Mouse (Mus musculus) cerebellum, adult 9-11 months (tissue): ENCODE data around the gene E4f1.

Source experiments
- DNase-seq: peaks from one replicate; pipeline ENCODE4 v3.0.0; 2022

Gene E4f1

DNA sequence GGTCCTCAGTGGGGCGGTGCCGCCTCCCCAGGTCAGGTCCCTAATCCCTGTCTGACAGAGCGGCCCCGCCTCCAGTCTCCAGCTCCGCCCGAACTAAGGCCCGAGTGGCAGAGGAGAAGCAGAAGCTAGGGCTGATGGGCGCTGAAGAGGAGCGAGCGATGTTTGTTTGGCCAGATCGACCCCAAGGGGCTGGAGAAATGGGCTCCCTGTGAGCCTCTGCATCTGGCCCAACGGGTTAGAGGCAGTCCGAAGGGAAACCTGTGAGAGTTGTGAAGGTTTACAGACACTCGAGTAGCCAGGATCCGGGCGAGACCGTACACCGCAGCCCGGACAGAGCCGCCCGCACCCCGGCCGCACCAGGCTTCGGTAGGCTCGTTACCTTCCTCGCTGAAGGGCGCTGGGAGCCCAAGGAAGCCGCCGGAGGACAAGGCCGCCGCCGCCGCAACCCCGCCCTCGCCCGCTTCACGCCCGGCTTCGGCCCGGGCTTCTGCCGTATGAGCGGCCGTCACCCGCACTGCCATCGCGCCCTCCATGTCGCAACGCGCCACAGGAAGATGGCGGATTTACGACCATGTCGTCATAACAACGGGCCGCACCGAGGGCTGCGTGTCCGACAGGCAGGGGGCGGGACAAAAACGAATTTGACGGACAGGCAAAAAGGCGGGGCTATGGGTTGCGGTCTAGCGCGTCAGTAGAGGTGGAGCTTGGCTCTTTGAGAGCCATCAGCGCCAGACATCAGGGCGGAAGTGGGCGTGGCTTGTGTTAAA lies 15.2 kb downstream of the E4f1 start:
- DNase-seq = peak; percentile 99

DNA sequence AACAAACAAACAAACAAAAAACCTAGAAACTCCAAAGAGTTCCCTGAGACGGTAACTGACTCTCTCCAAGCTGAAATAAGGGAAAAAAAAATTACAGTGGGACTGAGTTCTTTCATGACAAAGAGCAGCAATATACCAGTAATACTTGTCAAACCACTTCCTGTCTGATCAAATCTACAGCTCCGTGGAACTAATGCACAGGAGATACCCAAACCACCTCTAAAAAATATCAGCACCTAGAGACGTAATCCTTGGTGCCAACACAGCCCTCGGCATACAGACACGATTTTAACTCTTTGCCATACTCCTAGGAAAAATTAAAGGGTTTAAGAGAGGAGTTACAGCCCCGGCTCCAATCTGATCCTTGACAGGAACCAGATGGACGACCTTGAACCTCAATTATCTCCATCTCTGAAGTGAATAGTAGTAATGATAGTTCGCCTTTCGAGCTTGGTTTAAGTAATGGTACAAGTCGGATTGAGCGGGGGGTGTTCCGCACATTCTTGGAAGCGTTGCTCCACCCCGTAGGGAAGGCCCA lies 15.8 kb downstream of the E4f1 start:
- no peak for DNase-seq

DNA sequence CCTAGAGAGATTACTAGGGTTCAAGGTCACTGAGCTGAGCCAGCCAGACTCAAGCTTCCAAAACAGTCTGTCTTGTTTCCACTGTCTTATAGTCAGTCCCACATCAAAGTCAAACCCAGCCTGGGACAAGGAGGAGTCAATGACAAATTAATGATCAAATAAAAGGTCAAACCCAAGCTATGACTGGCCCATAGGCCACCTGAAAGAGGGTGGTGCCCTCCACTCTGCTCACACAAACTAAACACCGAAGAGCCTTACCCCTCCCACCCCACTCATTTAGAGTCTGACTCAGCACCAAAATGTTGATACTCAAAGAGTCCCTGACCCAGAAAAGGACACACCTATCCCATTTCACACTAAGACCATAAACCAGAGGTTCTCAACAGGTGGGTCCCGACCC lies 16.7 kb downstream of the E4f1 start:
- no peak for DNase-seq

DNA sequence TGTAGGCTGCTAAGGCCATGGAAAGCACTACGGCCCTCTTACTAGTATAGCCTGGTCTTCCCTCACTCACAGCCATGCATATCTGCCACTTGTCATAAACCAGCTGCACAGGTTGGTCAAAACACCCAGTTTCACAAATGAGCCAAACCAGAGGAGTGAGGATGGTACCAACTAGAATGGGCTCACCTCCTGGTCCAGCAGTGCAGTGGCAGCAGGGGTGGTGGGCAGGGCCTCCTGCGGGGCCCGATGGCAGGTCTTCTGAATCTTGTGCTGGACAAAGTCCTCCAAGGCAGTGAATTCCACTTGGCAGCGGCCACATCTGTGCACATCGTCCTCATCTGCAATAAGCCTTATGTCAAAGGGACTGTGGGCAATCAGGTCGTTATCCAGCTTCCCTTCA lies 18.9 kb downstream of the E4f1 start:
- DNase-seq = no peak

DNA sequence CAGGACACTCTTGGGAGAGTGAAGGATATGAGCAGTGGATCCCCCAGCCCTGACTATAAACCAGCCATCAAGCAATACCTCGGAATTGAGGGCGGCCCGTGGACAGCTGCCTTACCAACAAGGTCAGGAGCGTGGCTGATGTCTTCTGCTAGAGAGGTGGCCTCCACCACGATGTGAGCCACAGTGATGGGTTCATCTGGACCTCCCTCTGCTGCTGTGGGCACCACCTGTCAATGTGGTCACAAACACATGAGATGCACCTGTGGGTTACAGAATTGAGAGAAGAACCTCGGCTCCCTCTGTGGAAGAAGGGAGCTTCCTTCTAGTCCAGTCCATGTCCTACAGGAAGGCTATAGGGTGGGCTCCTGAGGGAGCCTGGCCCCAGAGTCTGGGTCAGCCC lies 20.6 kb downstream of the E4f1 start:
- DNase-seq = no peak

DNA sequence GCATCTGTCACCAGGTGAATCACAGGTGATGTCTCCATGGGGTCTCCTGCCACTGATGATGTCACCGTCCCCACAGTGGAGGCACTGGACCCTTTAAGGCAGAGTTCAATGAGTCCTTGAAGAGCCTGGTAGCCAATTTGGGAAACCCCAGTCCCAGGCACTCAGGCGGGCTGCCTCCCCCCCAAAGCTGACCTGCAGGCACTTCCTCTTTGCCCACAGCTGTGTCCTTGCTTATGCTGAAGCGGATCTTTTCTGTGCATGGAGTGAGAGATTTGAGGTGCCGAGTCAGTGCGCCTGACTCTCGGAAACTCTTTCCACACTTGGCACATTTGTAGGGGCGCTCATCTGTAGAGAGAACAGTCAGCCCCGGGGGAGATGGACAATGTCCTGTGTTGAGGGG lies 23.5 kb downstream of the E4f1 start:
- DNase-seq = no peak

DNA sequence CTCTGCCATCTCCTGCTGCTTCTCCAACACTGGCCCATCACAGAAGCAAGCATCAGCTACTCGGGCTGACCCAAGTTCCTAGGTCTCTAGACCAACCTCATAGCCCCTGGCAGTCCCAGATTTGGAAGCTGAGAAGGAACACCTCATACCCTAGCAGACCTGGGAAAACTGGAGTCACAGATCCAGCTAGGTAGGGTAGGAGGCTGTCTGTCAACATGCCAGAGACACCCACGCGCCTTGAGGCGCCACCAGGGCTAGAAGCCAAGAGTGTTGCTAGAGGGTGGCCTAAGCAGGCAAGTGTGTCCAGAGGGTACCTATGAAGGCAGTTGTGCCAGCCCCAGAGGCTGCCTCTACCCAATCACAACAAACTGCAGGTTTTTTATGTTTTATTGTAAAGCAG lies 26.7 kb downstream of the E4f1 start:
- peak; percentile 85 for DNase-seq

DNA sequence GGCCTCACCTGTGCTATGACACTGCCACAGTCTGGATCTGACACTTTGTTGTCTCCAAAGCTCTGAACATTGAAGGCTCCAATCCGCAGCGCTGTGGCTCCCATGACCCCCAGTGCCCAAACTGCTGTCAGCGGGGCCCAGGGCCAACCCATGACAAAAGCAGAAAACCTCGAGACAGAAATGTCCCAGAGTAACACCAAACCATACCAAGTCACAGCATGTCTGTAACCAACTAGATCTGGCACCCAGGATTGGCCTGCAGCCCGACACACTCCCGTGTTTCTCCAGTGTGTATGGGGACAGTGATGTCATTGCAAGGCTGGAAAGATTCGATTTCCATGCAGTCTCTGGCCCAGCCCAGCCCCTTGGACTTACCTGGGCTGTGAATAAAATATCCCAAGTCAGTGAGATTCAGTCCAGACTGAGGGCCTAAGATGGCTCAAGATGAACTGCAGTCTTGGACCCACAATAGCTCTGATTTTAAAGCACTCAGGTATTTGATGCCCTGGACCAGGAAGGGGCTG lies 27.4 kb downstream of the E4f1 start, which contains the start of gene Dnase1l2:
Dnase1l2 (minus strand) TSS at position 474 of the 524 bp plus-strand sequence.
- peak; percentile 67 for DNase-seq

DNA sequence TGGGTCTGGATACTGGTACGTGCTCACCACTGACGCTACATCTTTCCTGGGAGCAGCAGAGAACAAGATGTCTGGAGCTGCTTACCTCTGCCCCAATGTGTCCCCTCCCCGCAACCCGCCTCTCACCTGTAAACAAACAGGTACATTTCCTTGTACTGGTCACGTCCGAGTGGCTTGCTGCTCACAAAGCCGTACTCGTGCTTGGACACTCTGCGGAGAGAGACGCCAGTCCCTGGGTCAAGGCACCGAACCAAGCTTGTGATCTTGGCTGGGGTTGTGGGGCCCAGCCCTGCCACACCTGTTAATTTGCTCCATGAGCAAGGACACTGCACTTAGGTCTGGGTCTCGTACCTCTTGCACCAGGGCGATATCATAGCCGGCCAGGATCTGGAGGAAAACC lies 28.0 kb downstream of the E4f1 start:
- DNase-seq = no peak

DNA sequence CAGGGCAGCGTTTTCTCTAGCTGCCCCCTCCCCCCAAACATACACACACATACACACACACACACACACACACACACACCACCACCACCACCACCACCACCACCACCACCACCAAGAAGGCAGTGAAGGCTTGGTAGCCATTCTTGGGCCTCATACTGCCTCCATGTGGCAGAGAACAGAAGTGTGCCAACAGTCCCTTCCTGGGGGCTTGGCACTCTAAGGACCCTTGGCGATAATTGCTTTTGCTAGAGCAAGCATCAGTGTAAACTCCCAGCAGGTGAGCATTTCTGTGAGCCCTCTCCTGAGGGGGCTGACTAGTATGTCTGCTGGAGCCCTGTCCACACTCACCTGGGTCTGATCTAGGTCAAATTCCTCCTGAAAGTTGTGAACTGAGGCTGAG lies 29.0 kb downstream of the E4f1 start:
- no peak for DNase-seq

DNA sequence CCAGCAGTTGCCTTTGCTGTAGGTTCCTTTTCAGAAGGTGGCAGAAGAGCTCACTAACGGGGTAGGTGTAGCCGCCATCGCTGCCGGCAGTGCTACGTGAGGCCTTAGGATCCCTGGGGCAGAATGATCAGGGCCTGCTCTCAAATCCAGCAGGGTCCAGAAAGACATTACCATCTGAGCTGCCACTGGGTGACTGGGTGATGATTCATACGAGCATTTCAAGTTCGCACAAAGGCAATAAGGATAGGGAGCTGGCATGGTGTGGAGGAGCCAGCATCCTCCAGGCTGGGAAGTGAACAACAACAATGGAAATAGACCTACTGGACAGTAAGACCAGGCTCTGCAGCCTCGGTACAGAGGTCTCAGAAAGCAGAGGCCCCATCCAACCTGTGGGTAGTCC lies 29.7 kb downstream of the E4f1 start:
- no peak for DNase-seq

DNA sequence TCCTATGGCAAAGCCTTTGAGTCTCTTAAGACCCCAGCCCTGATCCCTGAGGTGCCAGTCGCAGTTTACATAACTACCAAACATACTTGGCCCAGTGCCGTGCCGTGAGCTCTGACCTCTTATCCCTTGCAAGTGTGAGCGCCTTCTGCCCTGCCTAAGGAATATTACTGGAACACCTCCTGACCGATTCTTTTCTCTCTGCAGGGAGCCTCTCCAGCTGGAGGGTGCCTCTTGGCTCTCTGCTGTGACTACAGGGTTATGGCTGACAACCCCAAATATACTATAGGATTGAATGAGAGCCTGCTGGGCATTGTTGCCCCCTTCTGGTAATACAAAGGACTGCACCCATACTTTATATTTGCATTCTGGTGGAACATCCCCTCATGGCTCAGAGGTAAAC lies 33.1 kb downstream of the E4f1 start:
- peak; percentile 74 for DNase-seq

DNA sequence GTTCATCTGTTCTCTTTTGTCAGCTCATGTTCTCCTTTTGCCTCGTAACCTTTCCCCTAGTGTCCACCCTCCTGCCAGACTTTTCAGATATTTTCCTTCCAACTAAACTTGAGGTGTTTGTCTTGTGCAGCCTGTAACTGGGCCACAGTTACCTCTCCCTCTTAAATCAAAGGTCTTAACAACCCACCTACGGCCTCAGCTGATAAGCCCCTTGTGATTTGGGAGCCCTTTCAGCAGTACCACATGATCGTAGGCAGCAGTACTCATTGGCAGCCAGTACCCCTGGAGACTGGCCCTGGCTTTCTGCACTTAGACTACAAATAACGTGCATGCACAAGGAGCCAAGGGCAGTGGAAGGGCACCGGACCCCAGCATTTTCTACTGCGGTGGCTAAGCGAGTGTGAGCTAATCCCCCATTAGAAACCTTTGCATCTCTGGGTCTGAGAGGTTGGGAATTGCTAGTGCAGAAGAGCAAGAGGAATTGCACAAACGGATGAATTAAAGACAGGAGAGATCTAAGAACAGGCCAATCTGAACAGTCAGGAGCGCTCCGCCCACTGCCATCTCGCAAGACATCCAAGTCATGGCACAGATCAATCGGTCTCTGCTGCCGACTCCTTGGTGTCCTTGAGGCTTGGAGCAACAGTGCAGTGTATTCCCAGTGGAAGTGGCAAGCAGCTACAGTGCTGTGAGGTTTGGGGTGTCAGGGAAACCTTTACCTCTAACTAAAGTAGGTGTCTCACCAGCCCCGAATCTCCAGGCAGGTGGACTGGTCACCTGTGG lies 40.7 kb downstream of the E4f1 start:
- no peak for DNase-seq

DNA sequence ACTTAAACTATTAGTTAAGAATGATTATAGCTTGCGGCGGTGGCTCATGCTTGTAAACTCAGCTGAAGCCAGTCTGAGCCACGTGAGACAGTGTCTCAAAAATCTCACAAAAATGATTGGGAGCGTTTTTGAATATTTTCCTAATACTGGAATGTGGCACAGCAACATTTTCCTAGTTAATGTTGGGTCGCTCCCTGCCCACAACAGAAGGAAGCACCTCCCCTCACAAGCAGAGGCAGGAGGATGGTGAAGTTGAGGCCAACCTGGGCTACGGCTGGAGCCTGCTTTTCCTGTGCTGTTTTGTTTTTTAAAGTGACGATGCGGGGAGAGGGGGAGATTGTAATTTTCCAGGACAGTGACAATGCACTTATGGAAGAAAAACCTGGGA lies 42.9 kb downstream of the E4f1 start:
- DNase-seq = no peak

DNA sequence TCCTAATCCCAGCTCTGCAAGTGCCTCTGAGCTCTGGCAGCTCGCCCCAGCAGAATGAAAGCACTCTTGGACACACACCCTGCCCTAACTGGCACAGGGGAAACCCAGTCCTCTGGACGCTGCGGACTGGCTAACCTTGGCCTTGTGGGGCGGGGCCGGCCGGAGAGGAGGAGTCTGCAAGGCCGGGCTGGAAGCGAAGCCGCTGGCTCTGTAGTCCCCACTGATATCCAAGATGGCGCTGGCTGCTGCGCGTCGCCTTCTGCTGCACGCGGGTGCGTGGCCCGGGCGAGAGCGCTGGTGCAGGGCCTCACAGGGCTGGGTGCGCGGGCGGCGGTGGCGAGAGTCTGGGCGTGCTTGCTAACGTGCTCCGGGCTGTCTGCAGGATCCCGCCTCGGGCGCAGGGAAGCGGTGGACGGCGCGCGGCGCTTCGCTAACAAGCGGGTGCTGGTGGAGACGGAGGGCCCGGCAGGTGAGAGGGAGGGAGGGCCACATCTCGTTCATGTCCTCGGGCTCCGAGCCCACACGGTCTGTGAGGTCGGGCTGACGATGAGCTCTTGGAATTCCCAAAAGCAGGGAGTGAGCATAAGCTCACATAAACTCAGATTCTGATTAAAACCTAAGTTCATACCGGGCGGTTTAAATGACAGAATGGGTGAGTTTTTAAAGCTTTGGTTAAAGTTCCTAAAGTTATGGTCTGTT lies 43.5 kb downstream of the E4f1 start, which contains the start of gene Eci1:
Eci1 (plus strand) TSS at position 171 of the 699 bp plus-strand sequence.
- DNase-seq = peak; percentile 99

DNA sequence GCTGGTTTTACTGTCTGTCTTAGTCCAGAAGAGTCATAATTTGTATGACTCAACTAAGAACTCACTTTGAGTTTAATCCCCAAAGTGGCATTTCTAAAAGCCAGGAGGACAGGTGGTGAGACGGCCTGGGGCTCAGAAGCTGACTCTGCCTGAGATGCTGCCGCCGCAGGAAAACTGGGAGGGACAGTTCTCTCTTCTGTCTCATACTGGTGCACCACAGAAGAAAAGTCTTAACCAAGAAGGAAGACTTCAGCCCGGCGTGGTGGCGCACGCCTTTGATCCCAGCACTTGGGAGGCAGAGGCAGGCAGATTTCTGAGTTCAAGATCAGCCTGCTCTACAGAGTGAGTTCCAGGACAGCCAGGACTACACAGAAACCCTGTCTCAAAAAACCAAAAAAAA lies 44.2 kb downstream of the E4f1 start:
- no peak for DNase-seq

DNA sequence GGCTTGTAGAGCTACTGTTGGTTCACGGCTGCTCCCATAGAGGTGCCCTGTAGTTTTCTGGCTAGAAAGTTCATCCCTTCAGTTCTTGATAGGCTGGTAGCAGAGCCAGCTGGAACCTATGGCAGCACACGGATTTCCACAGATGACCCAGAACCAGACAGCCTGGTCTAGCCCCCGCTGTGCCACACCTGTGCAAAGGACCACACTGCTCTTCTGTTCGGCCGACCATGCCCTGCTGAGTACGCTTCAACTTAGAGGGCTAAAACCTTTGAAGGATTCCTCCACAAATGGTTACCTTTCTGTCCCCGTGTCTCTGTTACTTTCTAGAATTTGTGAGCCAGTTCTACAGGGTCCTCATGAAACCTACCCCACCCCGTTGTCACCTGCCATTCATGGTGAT lies 44.8 kb downstream of the E4f1 start:
- DNase-seq = peak; percentile 67

DNA sequence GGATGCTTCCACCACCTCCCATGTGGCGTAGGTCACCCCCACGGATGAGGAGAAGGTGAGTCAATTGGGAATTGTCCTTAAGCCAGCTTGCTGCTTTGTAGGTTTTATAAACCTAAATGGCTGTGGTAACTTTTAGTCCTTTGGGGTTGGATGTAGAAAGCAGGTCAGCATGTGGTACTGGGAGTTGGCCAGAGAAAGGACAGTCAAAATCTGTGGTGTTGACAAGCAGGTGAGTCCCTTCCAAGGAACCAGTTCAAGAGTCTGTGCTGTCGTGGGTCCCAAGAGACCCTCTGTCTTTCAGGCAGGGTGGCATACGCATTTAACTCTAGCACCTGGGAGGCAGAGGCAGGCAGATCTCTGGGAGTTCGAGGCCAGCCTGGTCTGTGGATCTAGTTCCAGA lies 45.6 kb downstream of the E4f1 start:
- DNase-seq = peak; percentile 57

DNA sequence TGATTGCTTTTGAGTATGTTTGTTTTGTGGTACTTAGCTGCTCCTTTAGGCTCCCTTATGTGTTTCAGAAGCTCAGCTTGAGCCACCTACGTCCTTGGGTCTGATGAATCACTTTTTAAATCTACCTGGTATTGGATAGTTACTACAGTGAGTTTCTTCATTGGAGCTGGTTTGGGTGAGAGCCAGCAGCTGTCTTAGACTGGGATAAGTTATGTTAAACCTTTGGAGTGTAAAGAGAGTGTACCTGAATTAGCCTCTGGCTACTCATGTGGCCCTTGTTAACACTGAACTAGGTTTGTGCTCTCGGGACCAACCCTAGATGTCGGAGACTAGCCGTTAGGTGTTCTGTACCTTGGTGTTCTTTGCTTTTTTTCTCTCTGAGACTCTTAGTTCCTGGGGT lies 47.0 kb downstream of the E4f1 start:
- no peak for DNase-seq

DNA sequence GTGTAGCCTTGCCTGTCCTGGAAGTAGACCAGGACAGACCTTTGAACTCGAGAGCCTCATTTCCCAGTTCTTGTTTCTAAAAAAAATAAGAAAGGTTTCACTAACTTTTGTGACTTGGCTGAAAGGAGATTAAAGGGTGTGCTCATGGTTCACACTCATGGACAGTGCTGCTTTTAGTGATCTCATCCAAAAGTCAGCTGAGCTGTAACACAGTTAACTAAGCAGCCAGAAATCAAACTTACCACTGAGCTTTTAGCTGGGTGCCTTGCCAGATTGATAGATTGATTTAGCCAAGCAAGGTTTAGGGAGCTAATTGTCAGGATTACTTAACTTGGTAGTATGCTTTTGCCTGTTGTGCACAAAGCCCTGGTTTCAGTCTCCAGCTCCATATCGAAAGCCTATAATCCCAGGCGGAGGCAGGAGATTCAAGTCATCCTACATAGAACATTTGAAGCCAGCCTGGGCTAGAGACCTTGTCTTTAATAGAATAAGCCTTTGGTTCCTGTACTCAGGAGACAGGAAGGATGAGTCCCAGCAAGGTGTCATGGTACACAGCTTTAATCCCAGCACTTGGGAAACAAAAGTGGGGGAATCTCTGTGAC lies 54.0 kb downstream of the E4f1 start:
- no peak for DNase-seq

DNA sequence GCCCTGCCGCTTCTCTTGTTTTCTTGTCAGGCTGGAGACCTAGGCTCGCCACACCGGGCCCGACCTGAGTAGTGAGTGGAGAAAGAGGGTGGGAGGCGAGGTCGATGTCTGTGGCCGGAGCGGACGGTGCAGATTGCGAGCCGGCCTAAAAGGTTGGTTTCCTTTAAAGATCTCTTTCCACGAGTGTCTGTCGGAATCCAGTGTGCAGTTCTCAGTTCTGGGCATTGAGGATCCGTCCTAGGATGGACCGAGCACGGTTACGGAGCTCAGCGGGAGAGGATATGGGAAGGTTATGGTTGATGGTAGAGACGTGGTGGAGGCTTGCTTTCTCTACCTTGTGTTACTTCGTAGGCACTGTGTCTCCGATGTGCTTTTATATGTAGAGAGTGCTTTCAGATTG lies 55.1 kb downstream of the E4f1 start:
- no peak for DNase-seq

DNA sequence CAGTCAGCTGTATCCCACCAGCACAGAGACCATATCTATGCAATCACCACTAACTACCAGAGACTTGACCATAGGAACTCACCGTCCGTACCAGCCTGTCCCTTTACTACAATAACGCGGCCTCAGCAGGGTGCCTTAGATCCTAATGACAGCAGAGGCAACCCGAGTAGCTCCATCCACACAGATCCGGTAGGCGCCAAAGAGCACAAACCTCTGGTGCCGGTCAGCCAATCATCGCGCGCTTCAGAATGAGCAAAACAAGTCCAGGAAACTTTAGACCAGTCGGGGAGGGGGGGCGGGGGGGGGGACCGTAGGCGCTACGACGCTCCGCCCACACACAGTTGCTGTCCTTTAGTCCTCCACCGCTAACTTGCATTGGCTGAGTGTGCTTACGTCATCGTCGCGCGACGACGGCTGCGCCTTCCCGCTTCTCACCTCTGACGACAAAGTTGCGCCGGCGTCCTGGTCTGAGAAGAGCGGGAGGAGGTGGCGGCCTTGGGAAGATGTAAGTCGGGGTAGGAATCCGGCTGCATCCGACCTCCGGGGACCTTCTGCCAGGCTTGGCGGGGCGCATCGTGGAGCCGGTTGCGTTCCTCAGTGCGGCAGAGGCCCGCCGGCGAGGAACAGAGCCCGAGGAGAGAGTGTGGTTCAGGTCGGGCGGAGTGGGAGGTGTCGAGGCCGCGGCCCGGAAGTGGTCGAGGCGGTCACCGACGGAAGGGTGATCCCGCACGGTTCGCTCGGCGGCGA lies 55.7 kb downstream of the E4f1 start, which contains the start of gene Rnps1:
Rnps1 (plus strand) TSS at position 336 of the 747 bp plus-strand sequence.
- peak; percentile 93 for DNase-seq
